In genomic region chr14:79481339-79482151, GRCm38 (mm10) we compare ENCODE assay signal across 8 mouse cellular contexts. TPM values are rescaled to one million over a fixed set of nuclear protein-coding genes. Genes with fewer than 3 reads are reported as not detected.
DNase-seq lines count a peak whose midpoint lies in the region; ATAC-seq and TF ChIP-seq lines count a peak whose summit lies in the region.

Gene Wbp4, minus strand, starts transcription at chr14:79481520.

- ATAC-seq in heart, embryonic 15.5 days (replicated peaks; ENCODE audit: insufficient number of reproducible peaks, insufficient read depth, low FRiP score, low read depth): peak; percentile 87
- ATAC-seq in liver, embryonic 13.5 days (ENCODE audit: low read depth): peak; percentile 86
- ATAC-seq in stomach, embryonic 14.5 days (ENCODE audit: insufficient number of reproducible peaks, insufficient read depth, low FRiP score, low read depth): peak; percentile 85

- dilution Hi-C loops in CH12.LX (cut with MboI; ENCODE audit: extremely low pct_ligation_motif_present, extremely low pct_unique_long_range_greater_than_20kb, low sequenced_read_pairs): no loop called here

- TF ChIP-seq POLR2A in CH12.LX (IDR thresholded peaks at IDR 0.05; ENCODE audit: low read depth, low read length): peak; percentile 37; the same call in 1 of the 2 replicates

- in situ Hi-C loops in CH12.LX (cut with MboI; ENCODE audit: low pct_ligation_motif_present, low pct_unique_long_range_greater_than_20kb, low sequenced_read_pairs): no loop called here

- peak within 1 kb of the TSS; percentile 86 for H3K27ac ChIP-seq in CH12.LX (ENCODE audit: insufficient read depth, low read depth)
- H3K27ac ChIP-seq in forebrain, embryonic 10.5 days: peak within 1 kb of the TSS; percentile 99
- H3K27ac ChIP-seq in heart, embryonic 15.5 days: peak within 1 kb of the TSS; percentile 100
- peak within 1 kb of the TSS; percentile 100 for H3K27ac ChIP-seq in liver, embryonic 13.5 days
- H3K27ac ChIP-seq in stomach, embryonic 14.5 days (ENCODE audit: low read length): peak within 1 kb of the TSS; percentile 100

- TF ChIP-seq EP300 in CH12.LX (IDR thresholded peaks at IDR 0.05; ENCODE audit: low read length): no peak

- no peak for TF ChIP-seq CTCF in CH12.LX (conservative IDR thresholded peaks at IDR 0.05 in 1 of 2, IDR thresholded peaks at IDR 0.05 in 1 of 2; ENCODE audit: low read depth in 2 of 2, low read length in 2 of 2)

- H3K4me2 ChIP-seq in CH12.LX (ENCODE audit: insufficient read depth, low read depth, poor library complexity, severe bottlenecking): peak within 1 kb of the TSS; percentile 73
- peak within 1 kb of the TSS; percentile 68 for H3K4me2 ChIP-seq in heart, embryonic 15.5 days
- H3K4me2 ChIP-seq in liver, embryonic 13.5 days: peak within 1 kb of the TSS; percentile 79
- H3K4me2 ChIP-seq in stomach, embryonic 14.5 days (replicated peaks; ENCODE audit: low read depth, low read length): peak within 1 kb of the TSS; percentile 61

- peaks cover 6 to 21% of the 10 kb centered on the region in 2 experiments for H3K4me1 ChIP-seq in CH12.LX (ENCODE audit: control insufficient read depth in 1 of 2, insufficient read depth in 2 of 2)
- peaks cover 39% of the 10 kb centered on the region for H3K4me1 ChIP-seq in forebrain, embryonic 10.5 days
- peaks cover 29% of the 10 kb centered on the region for H3K4me1 ChIP-seq in heart, embryonic 15.5 days (replicated peaks)
- peaks cover 53% of the 10 kb centered on the region for H3K4me1 ChIP-seq in liver, embryonic 13.5 days (replicated peaks)
- H3K4me1 ChIP-seq in stomach, embryonic 14.5 days (ENCODE audit: control insufficient read depth, insufficient read depth, low read length): peaks cover 28% of the 10 kb centered on the region

- no peaks in the 10 kb centered on the region for H3K27me3 ChIP-seq in CH12.LX (replicated peaks)
- peaks cover 15% of the 10 kb centered on the region for H3K27me3 ChIP-seq in forebrain, embryonic 10.5 days (ENCODE audit: poor library complexity, severe bottlenecking)
- no peaks in the 10 kb centered on the region for H3K27me3 ChIP-seq in heart, embryonic 15.5 days
- no peaks in the 10 kb centered on the region for H3K27me3 ChIP-seq in liver, embryonic 13.5 days
- H3K27me3 ChIP-seq in stomach, embryonic 14.5 days (ENCODE audit: control insufficient read depth, insufficient read depth, low read length): no peaks in the 10 kb centered on the region

- H3K4me3 ChIP-seq in CH12.LX (replicated peaks in 1 of 3; ENCODE audit: low read depth in 2 of 3, low read length in 2 of 3, poor library complexity in 1 of 3): peak within 1 kb of the TSS; percentile 83 to 95 (median 86)
- peak within 1 kb of the TSS; percentile 91 for H3K4me3 ChIP-seq in forebrain, embryonic 10.5 days
- peak within 1 kb of the TSS; percentile 76 for H3K4me3 ChIP-seq in heart, embryonic 15.5 days
- peak within 1 kb of the TSS; percentile 88 for H3K4me3 ChIP-seq in liver, embryonic 13.5 days (replicated peaks)
- H3K4me3 ChIP-seq in stomach, embryonic 14.5 days (ENCODE audit: low read depth, low read length): peak within 1 kb of the TSS; percentile 91

- no peaks in the 10 kb centered on the region for H3K9me3 ChIP-seq in CH12.LX (replicated peaks; ENCODE audit: low read length)
- no peaks in the 10 kb centered on the region for H3K9me3 ChIP-seq in forebrain, embryonic 10.5 days
- no peaks in the 10 kb centered on the region for H3K9me3 ChIP-seq in heart, embryonic 15.5 days (replicated peaks)
- no peaks in the 10 kb centered on the region for H3K9me3 ChIP-seq in liver, embryonic 13.5 days (replicated peaks)
- H3K9me3 ChIP-seq in stomach, embryonic 14.5 days (ENCODE audit: control insufficient read depth, low read depth, low read length): no peaks in the 10 kb centered on the region

- TF ChIP-seq RAD21 in CH12.LX (IDR thresholded peaks at IDR 0.05; ENCODE audit: low read depth, low read length): no peak

- DNase-seq in CH12.LX (ENCODE audit: extremely low read depth): peak; percentile 89
- DNase-seq in c-Kit-positive CD71-negative TER-119-negative erythroid progenitor cells, embryonic 14.5 days (ENCODE audit: low read depth): peak; percentile 73
- peak; percentile 95 for DNase-seq in forebrain, embryonic 10.5 days (ENCODE audit: extremely low spot score, low spot score)
- DNase-seq in kidney, postnatal 14 days: peak; percentile 94
- peak; percentile 90 for DNase-seq in liver, embryonic 13.5 days
- DNase-seq in natural killer cell, adult 2 months (ENCODE audit: low spot score in 2 of 2): peak; percentile 87 to 92

- H3K9ac ChIP-seq in CH12.LX (ENCODE audit: insufficient read depth, low read depth): peak within 1 kb of the TSS; percentile 87
- H3K9ac ChIP-seq in heart, embryonic 15.5 days: peak within 1 kb of the TSS; percentile 94
- peak within 1 kb of the TSS; percentile 97 for H3K9ac ChIP-seq in liver, embryonic 13.5 days
- H3K9ac ChIP-seq in stomach, embryonic 14.5 days (replicated peaks; ENCODE audit: low read depth, low read length): peak within 1 kb of the TSS; percentile 97

- WGBS in forebrain, embryonic 10.5 days: under 1% methylated on average over 86 of the region's 86 CpGs
- WGBS in heart, embryonic 15.5 days: under 1% methylated on average over 84 of the region's 86 CpGs
- under 1% methylated on average over 82 of the region's 86 CpGs for WGBS in liver, embryonic 13.5 days (ENCODE audit: insufficient replicate concordance)
- WGBS in stomach, embryonic 14.5 days: under 1% methylated on average over 71 of the region's 86 CpGs

- peaks cover 12% of the 10 kb centered on the region for H3K79me2 ChIP-seq in CH12.LX (replicated peaks; ENCODE audit: control insufficient read depth, extremely low read depth, insufficient read depth, poor library complexity, severe bottlenecking)

- H3K36me3 ChIP-seq in CH12.LX (replicated peaks in 1 of 2; ENCODE audit: control insufficient read depth in 1 of 2, insufficient read depth in 1 of 2, low read length in 1 of 2): peaks cover 9 to 20% of the 10 kb centered on the region in 2 experiments
- peaks cover 26% of the 10 kb centered on the region for H3K36me3 ChIP-seq in forebrain, embryonic 10.5 days (replicated peaks)
- peaks cover 11% of the 10 kb centered on the region for H3K36me3 ChIP-seq in heart, embryonic 15.5 days
- peaks cover 11% of the 10 kb centered on the region for H3K36me3 ChIP-seq in liver, embryonic 13.5 days
- H3K36me3 ChIP-seq in stomach, embryonic 14.5 days (ENCODE audit: control insufficient read depth, insufficient read depth, low read length): peaks cover 14% of the 10 kb centered on the region

TF ChIP-seq in CH12.LX, 34 proteins besides CTCF, POLR2A, EP300 and RAD21:
- TF ChIP-seq NRF1 (IDR thresholded peaks at IDR 0.05; ENCODE audit: low read depth, low read length) (peak; percentile 67), MAX (IDR thresholded peaks at IDR 0.05; ENCODE audit: low read length) (peak; percentile 20; the same call in 1 of the 2 replicates), IRF4 (IDR thresholded peaks at IDR 0.05; ENCODE audit: low read depth, low read length) (peak; percentile 56), TBP (conservative IDR thresholded peaks at IDR 0.05; ENCODE audit: low read depth, low read length) (peak; percentile 99), ZC3H11A (IDR thresholded peaks at IDR 0.05; ENCODE audit: low read depth, low read length) (no peak), SIN3A (IDR thresholded peaks at IDR 0.05; ENCODE audit: low read length) (no peak; the same call in 1 of the 2 replicates), BHLHE40 (IDR thresholded peaks at IDR 0.05; ENCODE audit: low read depth, low read length) (0 out of 2 replicates have a peak, but pooled peaks have one; percentile 33), CHD1 (IDR thresholded peaks at IDR 0.05; ENCODE audit: low read depth, low read length) (no peak), KAT2A (IDR thresholded peaks at IDR 0.05; ENCODE audit: insufficient replicate concordance, low read length) (peak; percentile 76; the same call in 1 of the 2 replicates), ETS1 (conservative IDR thresholded peaks at IDR 0.05; ENCODE audit: low read depth, low read length) (peak; percentile 14; the same call in 1 of the 2 replicates), UBTF (IDR thresholded peaks at IDR 0.05; ENCODE audit: low read depth, low read length) (peak; percentile 96), ELF1 (IDR thresholded peaks at IDR 0.05; ENCODE audit: low read depth, low read length) (peak; percentile 96), MAZ (IDR thresholded peaks at IDR 0.05; ENCODE audit: low read depth, low read length) (0 out of 2 replicates have a peak, but pooled peaks have one; percentile 3), CHD2 (IDR thresholded peaks at IDR 0.05; ENCODE audit: low read length) (0 out of 2 replicates have a peak, but pooled peaks have one; percentile 41), TCF12 (IDR thresholded peaks at IDR 0.05; ENCODE audit: low read depth, low read length) (no peak), MAFK (IDR thresholded peaks at IDR 0.05; ENCODE audit: insufficient replicate concordance, low read length) (peak; percentile 95), PAX5 (IDR thresholded peaks at IDR 0.05; ENCODE audit: low read length) (no peak)

RNA-seq across cellular contexts. Expression of gene Wbp4, which starts in this region (rescaled TPM):
- total RNA-seq in CH12.LX (2012; rRNA removed) (31.3 and 36.8 TPM in 2 replicates), CH12.LX (2014; rRNA removed) (36.2 and 39.9 TPM in 2 replicates)
- polyA plus RNA-seq in CH12.LX (2012; ENCODE audit: insufficient read length, low read depth): 68.5 and 69.4 TPM in 2 replicates
- 45.6 and 51.5 TPM in 2 replicates for polyA plus RNA-seq in forebrain, embryonic 10.5 days (2016; fragmentation: Nextera tagmentation; extraction: Ambion mirVana)
- polyA plus RNA-seq in heart, embryonic 15.5 days (2015; fragmentation: Nextera tagmentation; extraction: Ambion mirVana): 24.0 and 25.7 TPM in 2 replicates
- 17.6 and 20.6 TPM in 2 replicates for polyA plus RNA-seq in liver, embryonic 13.5 days (2015; fragmentation: Nextera tagmentation; extraction: Ambion mirVana)
- 43.6 and 50.3 TPM in 2 replicates for polyA plus RNA-seq in stomach, embryonic 14.5 days (2014; fragmentation: Nextera tagmentation; extraction: Ambion mirVana)

Comparison
In these comparisons a context has a peak if more than half of its experiments do, and no peak if none do; other contexts are left out.
1. Peak in every context shown above with its lines: DNase-seq, ATAC-seq, H3K4me3 ChIP-seq and H3K27ac ChIP-seq.